Mouse (Mus musculus) midbrain, embryonic 11.5 days (tissue): ENCODE data around the gene Aif1. TPM values are rescaled to one million over a fixed set of nuclear protein-coding genes. Genes with fewer than 3 reads are reported as not detected.

Experiments used
- ATAC-seq: fragments of 200-750 bp; cut with Nextera tagmentation; 2 replicates; pipeline ENCODE4 v1.8.0; 2017; ENCODE audit warnings: moderate TSS enrichment, moderate library complexity; ENCODE audit not compliant: low FRiP score
- DNase-seq: peaks from one replicate; pipeline ENCODE4 v3.0.0; 2015; ENCODE audit warnings: low spot score; ENCODE audit errors: missing footprints
- H3K27ac ChIP-seq: fragments of 300-500 bp; sonication (generic); 2 replicates; pipeline ENCODE4 v1.5.1; 2014; ENCODE audit warnings: low read depth, low read length
- H3K27me3 ChIP-seq: fragments of 300-500 bp; sonication (generic); 2 replicates; pipeline ENCODE4 v1.6.1; 2014; ENCODE audit warnings: mild to moderate bottlenecking, low read length, moderate library complexity, mixed read lengths; ENCODE audit not compliant: control insufficient read depth, insufficient read depth
- H3K36me3 ChIP-seq: fragments of 300-500 bp; sonication (generic); 2 replicates; pipeline ENCODE4 v1.6.1; 2014; ENCODE audit warnings: mild to moderate bottlenecking, low read length, moderate library complexity, mixed read lengths; ENCODE audit not compliant: control insufficient read depth, insufficient read depth
- H3K4me1 ChIP-seq: fragments of 300-500 bp; sonication (generic); 2 replicates; pipeline ENCODE4 v1.6.1; 2014; ENCODE audit warnings: low read length; ENCODE audit not compliant: control insufficient read depth, insufficient read depth
- H3K4me2 ChIP-seq: fragments of 300-500 bp; sonication (generic); 2 replicates; pipeline ENCODE4 v1.6.1; 2014; ENCODE audit warnings: mild to moderate bottlenecking, moderate library complexity
- H3K4me3 ChIP-seq: fragments of 300-500 bp; sonication (generic); 2 replicates; pipeline ENCODE4 v1.5.1; 2014; ENCODE audit warnings: low read depth, low read length
- H3K9ac ChIP-seq: fragments of 300-500 bp; sonication (generic); 2 replicates; pipeline ENCODE4 v1.6.1; 2014; ENCODE audit warnings: low read length
- H3K9me3 ChIP-seq: fragments of 300-500 bp; sonication (generic); 2 replicates; pipeline ENCODE4 v1.6.1; 2016; ENCODE audit warnings: low read length; ENCODE audit not compliant: control insufficient read depth
- WGBS: fragments of 180-500 bp; shearing (Covaris S2); extraction: QIAGEN DNeasy Blood & Tissue Kit; methylation state at CpG from one replicate; pipeline ENCODE4 v1.1.7; 2014; 5-methylcytosine and 5-hydroxymethylcytosine counted together
- polyA plus RNA-seq: library from polyadenylated mRNA; unstranded; fragments of >200 nt; fragmentation: Nextera tagmentation; extraction: Ambion mirVana; gene quantifications from 2 replicates; pipeline ENCODE4 v1.2.1, GENCODE M21; 2014

Gene Aif1
- 7.8 and 8.4 TPM in 2 replicates for polyA plus RNA-seq

DNA sequence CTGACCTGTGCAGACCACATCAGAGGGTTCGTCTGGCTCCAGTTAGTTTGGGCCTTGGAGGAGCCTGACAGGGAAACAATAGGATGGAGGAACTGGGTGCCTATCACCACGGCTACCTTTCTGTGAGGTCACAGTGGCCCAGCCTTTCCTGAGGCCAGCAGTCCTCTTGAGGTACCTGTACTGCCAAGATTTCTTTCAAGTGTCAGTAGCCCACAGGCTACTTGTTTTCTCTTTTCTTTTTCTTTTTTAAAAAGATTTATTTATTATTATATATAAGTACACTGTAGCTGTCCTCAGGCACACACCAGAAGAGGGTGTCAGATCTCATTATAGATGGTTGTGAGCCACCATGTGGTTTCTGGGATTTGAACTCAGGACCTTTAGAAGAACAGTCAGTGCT is at the start of gene Aif1:
Aif1 (minus strand) TSS at position 101 of the 400 bp plus-strand sequence.
- Histone ChIP-seq H3K4me3 (no peak within 1 kb of the TSS), H3K9me3 (no peaks in the 10 kb centered on the region), H3K36me3 (no peaks in the 10 kb centered on the region), H3K4me2 (no peak within 1 kb of the TSS), H3K9ac (no peak within 1 kb of the TSS), H3K4me1 (no peaks in the 10 kb centered on the region), H3K27ac (no peak within 1 kb of the TSS), H3K27me3 (no peaks in the 10 kb centered on the region)
- 42% methylated on average over 2 of the region's 2 CpGs for WGBS
- no peak for ATAC-seq
- DNase-seq = no peak

DNA sequence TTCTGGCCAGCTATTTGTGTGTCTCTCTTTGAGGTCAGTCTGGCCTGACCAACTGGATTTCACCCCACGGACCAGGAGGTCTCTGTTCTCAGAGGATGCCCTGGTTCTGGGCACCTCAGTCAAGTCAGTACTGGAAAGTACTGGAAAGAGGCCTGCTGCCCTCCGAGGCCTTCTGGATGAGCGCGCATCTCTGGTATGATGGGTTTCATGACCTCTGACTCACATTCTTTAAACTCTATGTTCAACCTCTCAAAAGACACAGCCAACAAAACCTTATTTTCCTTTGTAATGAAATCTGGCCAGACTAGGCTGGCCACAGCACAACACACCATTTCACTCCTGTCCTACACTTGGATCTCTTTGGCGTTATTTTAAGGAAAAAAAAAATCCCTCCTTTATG is 49.6 kb upstream of the Aif1 start:
- ATAC-seq (no peak), DNase-seq (no peak)
- Histone ChIP-seq H3K27ac (no peak overlapping the region), H3K27me3 (no peaks in the 10 kb centered on the region), H3K4me3 (no peak overlapping the region), H3K4me2 (no peak overlapping the region), H3K9me3 (no peaks in the 10 kb centered on the region), H3K4me1 (no peaks in the 10 kb centered on the region), H3K36me3 (peaks cover 4% of the 10 kb centered on the region), H3K9ac (no peak overlapping the region)
- 92% methylated on average over 5 of the region's 5 CpGs for WGBS

DNA sequence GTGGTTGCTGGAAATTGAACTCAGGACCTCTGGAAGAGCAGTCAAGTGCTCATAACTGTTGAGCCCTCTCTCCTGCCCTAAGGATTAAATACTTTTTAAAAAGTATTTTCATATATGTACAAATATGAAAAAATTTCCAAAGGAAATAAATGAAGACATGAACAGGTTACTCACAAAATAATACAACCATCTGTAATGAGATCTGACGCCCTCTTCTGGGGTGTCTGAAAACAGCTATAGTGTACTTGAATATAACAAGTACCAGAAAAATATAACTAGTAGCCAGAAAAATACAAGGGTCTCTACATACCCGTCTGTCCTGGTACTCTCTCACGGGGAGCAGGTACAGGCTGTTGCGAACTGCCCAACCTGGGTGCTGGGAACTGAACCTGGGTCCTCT is 48.8 kb upstream of the Aif1 start:
- ATAC-seq (no peak), DNase-seq (no peak)
- no peak overlapping the region for H3K4me2 ChIP-seq
- H3K36me3 ChIP-seq = peaks cover 4% of the 10 kb centered on the region
- no peak overlapping the region for H3K27ac ChIP-seq
- H3K9ac ChIP-seq = no peak overlapping the region
- no peaks in the 10 kb centered on the region for H3K4me1 ChIP-seq
- H3K27me3 ChIP-seq = no peaks in the 10 kb centered on the region
- 94% methylated on average over 4 of the region's 4 CpGs for WGBS
- no peak overlapping the region for H3K4me3 ChIP-seq
- H3K9me3 ChIP-seq = no peaks in the 10 kb centered on the region

DNA sequence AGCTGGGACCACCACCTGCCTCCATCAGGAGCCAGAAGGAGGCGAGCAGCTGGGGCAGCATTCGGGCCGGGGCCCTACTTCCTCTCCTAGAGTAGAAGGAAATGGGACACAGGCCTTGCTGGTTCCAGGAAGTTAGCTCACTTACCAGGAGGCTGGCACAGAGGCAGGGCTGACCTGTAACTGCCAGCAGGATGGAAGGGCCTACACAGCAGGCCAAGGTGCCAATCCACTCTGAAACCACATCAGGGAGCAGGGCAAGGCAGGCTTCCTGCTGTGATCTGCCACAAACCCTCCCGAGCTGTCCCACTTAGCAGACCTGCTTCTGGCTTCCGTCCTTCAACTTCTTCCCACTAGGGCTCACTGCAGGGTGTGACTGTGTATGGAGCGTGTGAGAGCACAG is 46.4 kb upstream of the Aif1 start:
- no peak for DNase-seq
- Histone ChIP-seq H3K36me3 (peaks cover 7% of the 10 kb centered on the region), H3K27ac (no peak overlapping the region), H3K9ac (no peak overlapping the region), H3K4me2 (no peak overlapping the region), H3K4me3 (no peak overlapping the region), H3K27me3 (no peaks in the 10 kb centered on the region), H3K4me1 (no peaks in the 10 kb centered on the region), H3K9me3 (no peaks in the 10 kb centered on the region)
- no peak for ATAC-seq
- 80% methylated on average over 6 of the region's 6 CpGs for WGBS

DNA sequence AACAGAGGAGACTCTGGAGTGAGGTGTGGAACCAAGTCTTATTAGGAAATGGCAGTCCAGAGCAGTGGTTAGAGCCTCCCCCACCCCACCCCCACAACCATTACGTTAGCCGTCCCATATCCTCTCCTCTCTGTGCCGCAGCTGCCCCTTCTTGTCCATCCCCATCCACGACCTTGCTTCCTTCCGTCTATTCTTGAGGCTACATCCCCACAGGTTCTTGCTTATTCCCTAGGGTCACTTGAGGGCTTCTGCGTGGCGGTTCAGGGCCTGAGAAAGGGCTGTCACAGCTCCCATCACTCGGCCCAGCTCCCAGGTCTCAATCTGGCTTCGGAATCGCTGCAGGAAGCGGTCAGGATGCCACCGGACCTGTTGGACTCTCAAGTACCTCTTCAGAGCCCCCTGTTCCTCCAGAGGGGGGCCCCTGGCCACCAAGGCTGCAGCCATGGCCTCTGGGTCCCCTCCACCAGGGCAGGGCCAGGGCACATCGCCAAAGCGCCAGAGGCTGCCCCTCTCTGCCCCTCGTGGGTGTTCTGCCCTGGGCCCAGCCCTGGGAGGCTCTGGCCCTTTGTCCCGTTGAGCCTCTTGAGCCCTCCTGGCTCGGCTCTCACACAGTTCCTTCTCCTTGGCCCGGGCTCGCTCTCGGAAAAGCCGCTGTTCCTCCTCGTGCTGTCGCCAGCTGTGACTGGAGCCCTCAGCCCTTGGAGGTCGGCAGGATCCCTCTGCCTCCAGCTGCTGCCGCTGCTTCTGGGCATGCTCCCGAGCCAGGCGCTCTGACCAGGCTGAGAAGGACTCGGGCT is 44.5 kb upstream of the Aif1 start, which contains the start of gene Gm16181:
Gm16181 (plus strand) TSS at position 679 of the 797 bp plus-strand sequence.
- H3K4me3 ChIP-seq = no peak within 1 kb of the TSS
- H3K4me2 ChIP-seq = no peak within 1 kb of the TSS
- no peak within 1 kb of the TSS for H3K9ac ChIP-seq
- H3K27me3 ChIP-seq = no peaks in the 10 kb centered on the region
- no peaks in the 10 kb centered on the region for H3K9me3 ChIP-seq
- no peak for DNase-seq
- 89% methylated on average over 28 of the region's 28 CpGs for WGBS
- no peak for ATAC-seq
- no peak within 1 kb of the TSS for H3K27ac ChIP-seq
- peaks cover 7% of the 10 kb centered on the region for H3K36me3 ChIP-seq
- no peaks in the 10 kb centered on the region for H3K4me1 ChIP-seq

DNA sequence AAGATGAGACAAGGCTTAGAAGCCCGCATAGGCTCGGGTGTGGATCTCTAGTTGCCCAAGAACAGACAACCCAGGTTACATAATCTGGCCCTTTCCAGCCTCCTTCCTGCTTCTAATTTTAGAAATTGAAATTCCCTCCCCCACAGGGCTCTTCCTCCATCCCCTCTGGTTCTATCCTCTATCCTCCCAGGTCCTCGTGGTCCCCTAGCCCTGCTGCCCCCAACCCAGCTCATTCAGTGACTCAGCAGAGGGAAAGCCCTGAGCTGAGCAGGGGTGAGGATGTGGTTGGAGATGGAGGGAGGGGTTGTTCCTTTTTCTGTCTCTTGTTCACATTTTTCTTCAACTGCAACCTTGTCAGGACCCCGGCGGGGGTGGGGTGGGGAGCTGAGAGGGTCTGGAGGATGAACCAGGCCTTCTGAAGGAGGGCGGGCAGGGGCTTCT is 43.8 kb upstream of the Aif1 start:
- H3K4me3 ChIP-seq = no peak overlapping the region
- WGBS = 91% methylated on average over 6 of the region's 6 CpGs
- no peaks in the 10 kb centered on the region for H3K27me3 ChIP-seq
- H3K4me2 ChIP-seq = no peak overlapping the region
- H3K27ac ChIP-seq = no peak overlapping the region
- ATAC-seq = no peak
- DNase-seq = no peak
- no peak overlapping the region for H3K9ac ChIP-seq
- no peaks in the 10 kb centered on the region for H3K9me3 ChIP-seq
- H3K4me1 ChIP-seq = no peaks in the 10 kb centered on the region
- peaks cover 2% of the 10 kb centered on the region for H3K36me3 ChIP-seq

DNA sequence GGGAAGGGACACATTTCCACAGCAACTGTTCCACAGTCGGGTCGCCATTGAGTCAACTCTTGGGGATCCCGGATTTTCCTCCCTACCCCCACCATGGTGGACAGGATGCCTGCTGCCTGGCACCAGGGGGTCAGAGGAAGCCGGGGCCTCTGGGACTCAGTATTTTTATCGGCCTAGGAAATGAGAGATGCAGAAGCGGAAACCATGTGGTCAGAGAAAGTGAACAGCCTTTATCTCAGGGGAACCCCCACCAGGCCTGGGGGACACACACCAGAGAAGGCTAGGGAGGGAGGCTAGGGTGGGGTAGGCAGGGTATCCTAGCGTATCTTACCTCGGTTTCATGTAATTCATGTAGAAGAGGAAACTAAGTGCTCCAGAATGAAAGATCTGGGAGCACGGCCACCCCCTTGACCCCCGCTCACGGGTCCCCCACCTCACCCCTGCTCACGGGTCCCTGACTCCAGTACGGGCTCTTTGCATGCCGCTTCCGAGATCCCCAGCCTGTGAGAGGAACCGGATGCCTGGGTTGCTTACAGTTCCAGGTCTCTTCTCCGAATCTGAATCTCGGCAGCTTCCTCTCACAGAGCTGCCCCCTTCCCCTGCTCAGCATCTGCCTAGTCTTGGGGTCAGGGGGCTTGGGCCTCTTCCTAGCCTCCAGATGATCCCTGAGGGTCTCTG is 42.8 kb upstream of the Aif1 start:
- Histone ChIP-seq H3K9me3 (no peaks in the 10 kb centered on the region), H3K9ac (no peak overlapping the region), H3K4me1 (no peaks in the 10 kb centered on the region), H3K36me3 (peaks cover 2% of the 10 kb centered on the region), H3K27me3 (no peaks in the 10 kb centered on the region), H3K4me2 (no peak overlapping the region), H3K4me3 (no peak overlapping the region), H3K27ac (no peak overlapping the region)
- WGBS = 86% methylated on average over 18 of the region's 18 CpGs
- no peak for ATAC-seq
- DNase-seq = no peak

DNA sequence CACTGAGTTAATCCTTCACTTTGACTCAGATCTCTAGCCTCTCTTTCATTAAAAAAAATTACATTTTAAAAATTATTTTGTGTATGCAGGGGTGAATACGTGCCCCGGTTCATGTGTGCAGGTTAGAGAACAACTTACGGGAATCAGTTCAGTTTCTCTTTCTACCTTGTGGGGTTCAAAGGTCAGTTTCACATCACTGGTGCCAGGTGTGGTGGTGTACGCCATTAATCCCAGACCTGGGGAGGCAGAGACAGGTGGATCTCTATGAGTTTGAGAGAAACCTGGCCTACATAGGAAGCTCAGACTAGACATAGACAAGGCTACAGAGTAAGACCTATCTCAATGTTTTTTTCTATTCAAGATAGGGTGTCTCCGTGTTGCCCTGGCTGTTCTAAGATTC is 37.2 kb upstream of the Aif1 start:
- Histone ChIP-seq H3K4me1 (no peaks in the 10 kb centered on the region), H3K9ac (no peak overlapping the region), H3K4me3 (no peak overlapping the region), H3K27ac (no peak overlapping the region), H3K36me3 (no peaks in the 10 kb centered on the region), H3K27me3 (no peaks in the 10 kb centered on the region), H3K9me3 (no peaks in the 10 kb centered on the region), H3K4me2 (no peak overlapping the region)
- DNase-seq (no peak), ATAC-seq (no peak)
- WGBS = 89% methylated on average over 5 of the region's 5 CpGs

DNA sequence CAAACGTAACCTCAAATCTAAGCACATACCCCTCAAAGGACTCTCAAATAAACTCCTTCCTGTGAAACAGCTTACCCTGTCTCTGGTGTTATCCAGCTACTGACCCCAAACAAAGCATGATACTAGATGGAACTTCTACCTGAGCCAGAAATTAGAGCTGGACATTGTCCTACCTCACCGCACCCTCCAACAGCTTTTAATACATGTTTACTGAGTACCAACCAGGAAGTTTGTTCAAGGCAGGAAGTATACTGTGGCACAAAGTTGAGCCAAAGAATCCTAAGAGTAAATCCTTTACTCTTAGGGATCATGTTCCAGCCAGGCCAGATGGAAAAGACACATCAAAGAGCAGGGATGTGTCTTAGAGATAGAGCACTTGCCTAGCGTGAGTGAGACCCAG is 34.7 kb upstream of the Aif1 start:
- no peak for ATAC-seq
- Histone ChIP-seq H3K9me3 (no peaks in the 10 kb centered on the region), H3K4me3 (no peak overlapping the region), H3K27ac (no peak overlapping the region), H3K4me1 (no peaks in the 10 kb centered on the region), H3K27me3 (no peaks in the 10 kb centered on the region), H3K36me3 (no peaks in the 10 kb centered on the region), H3K9ac (no peak overlapping the region), H3K4me2 (no peak overlapping the region)
- 84% methylated on average over 3 of the region's 3 CpGs for WGBS
- DNase-seq = no peak
